Mouse (Mus musculus) intestine, embryonic 16.5 days (tissue): Measurements from ENCODE around the gene Tyro3. TPM values are rescaled to one million over a fixed set of nuclear protein-coding genes. Genes with fewer than 3 reads are reported as not detected.

Experiments used
- polyA plus RNA-seq: library from polyadenylated mRNA; unstranded; fragments of >200 nt; fragmentation: Nextera tagmentation; extraction: Ambion mirVana; gene quantifications from 2 replicates; pipeline ENCODE4 v1.2.1, GENCODE M21; 2015

Gene Tyro3
- polyA plus RNA-seq, 1 experiment from 2014 or later = 11.4 TPM

Other genes with a start within 250 kb of the Tyro3 start
- 50.5 and 57.1 TPM in 2 replicates for gene Nusap1, start 179.4 kb upstream of the Tyro3 start, polyA plus RNA-seq
- gene Oip5, start 179.3 kb upstream of the Tyro3 start, polyA plus RNA-seq = 18.2 and 23.6 TPM in 2 replicates
- 47.9 and 56.0 TPM in 2 replicates for gene Ndufaf1, start 134.9 kb upstream of the Tyro3 start, polyA plus RNA-seq
- 23.8 and 29.6 TPM in 2 replicates for gene Rtf1, start 122.7 kb upstream of the Tyro3 start, polyA plus RNA-seq
- 7.5 and 7.9 TPM in 2 replicates for gene Itpka, start 55.4 kb upstream of the Tyro3 start, polyA plus RNA-seq
- 0.86 and 1.1 TPM in 2 replicates for gene Ltk, start 37.3 kb upstream of the Tyro3 start, polyA plus RNA-seq
- 22.9 and 23.8 TPM in 2 replicates for gene Rpap1, start 10.2 kb upstream of the Tyro3 start, polyA plus RNA-seq
- gene Mga, start 99.5 kb downstream of the Tyro3 start, polyA plus RNA-seq = 14.7 and 14.9 TPM in 2 replicates
- 2.0 and 2.4 TPM in 2 replicates for gene Mapkbp1, start 175.0 kb downstream of the Tyro3 start, polyA plus RNA-seq
- 16.1 and 17.4 TPM in 2 replicates for gene Jmjd7, start 229.8 kb downstream of the Tyro3 start, polyA plus RNA-seq
- 2.4 and 3.8 TPM in 2 replicates for gene Gm28042, start 229.8 kb downstream of the Tyro3 start, polyA plus RNA-seq
- 0.49 and 0.94 TPM in 2 replicates for gene Pla2g4b, start 235.7 kb downstream of the Tyro3 start, polyA plus RNA-seq